Comparison of ENCODE assay signal across 7 mouse cellular contexts in genomic region chr14:26303111-26303510, GRCm38 (mm10). TPM values are rescaled to one million over a fixed set of nuclear protein-coding genes. Genes with fewer than 3 reads are reported as not detected.
DNase-seq lines count a peak whose midpoint lies in the region.

No protein-coding gene starts in this region.

- 32% methylated on average over 2 of the region's 2 CpGs for WGBS in large intestine, adult 2 months

- DNase-seq in urinary bladder, postnatal 36 days (ENCODE audit: low spot score in 2 of 2), result peak; percentile 15 to 28
- no peak for DNase-seq in urinary bladder, adult 2 months (ENCODE audit: low spot score)
- peak; percentile 17 for DNase-seq in c-Kit-positive CD71-positive TER-119-negative erythroid progenitor cells, embryonic 14.5 days (ENCODE audit: low read depth)
- DNase-seq in frontal cortex, postnatal 10 days (ENCODE audit: low spot score in 2 of 2), result peak; percentile 28 to 48
- peak; percentile 29 for DNase-seq in large intestine, adult 2 months (ENCODE audit: low read depth, low spot score)
- peak; percentile 53 for DNase-seq in lung, postnatal 14 days
- peak; percentile 4 for DNase-seq in skeletal muscle tissue, adult 2 months (ENCODE audit: low read depth, low spot score)

RNA-seq across cellular contexts. Expression of gene Duxbl3, which starts 45.3 kb away (rescaled TPM):
- polyA plus RNA-seq in urinary bladder, adult 2 months (2012; rRNA removed), result 1.4 and 1.7 TPM in 2 replicates
- polyA plus RNA-seq in large intestine, adult 2 months (2012; rRNA removed), result 0.10 TPM in 1 of 2 replicates, not detected in the other
